Mouse (Mus musculus) thymus, postnatal 0 days (tissue): Measurements from ENCODE around the gene Slc34a3. TPM values are rescaled to one million over a fixed set of nuclear protein-coding genes. Genes with fewer than 3 reads are reported as not detected.

Experiments
- DNase-seq: peaks from one replicate; pipeline ENCODE4 v3.0.0-alpha.2; 2015; ENCODE audit warnings: low spot score
- polyA plus RNA-seq: library from polyadenylated mRNA; unstranded; fragments of >200 nt; fragmentation: Nextera tagmentation; extraction: Ambion mirVana; gene quantifications from 2 replicates; pipeline ENCODE4 v1.2.1, GENCODE M21; 2015

Slc34a3 gene
- polyA plus RNA-seq, 1 experiment from 2014 or later, result not detected

DNA sequence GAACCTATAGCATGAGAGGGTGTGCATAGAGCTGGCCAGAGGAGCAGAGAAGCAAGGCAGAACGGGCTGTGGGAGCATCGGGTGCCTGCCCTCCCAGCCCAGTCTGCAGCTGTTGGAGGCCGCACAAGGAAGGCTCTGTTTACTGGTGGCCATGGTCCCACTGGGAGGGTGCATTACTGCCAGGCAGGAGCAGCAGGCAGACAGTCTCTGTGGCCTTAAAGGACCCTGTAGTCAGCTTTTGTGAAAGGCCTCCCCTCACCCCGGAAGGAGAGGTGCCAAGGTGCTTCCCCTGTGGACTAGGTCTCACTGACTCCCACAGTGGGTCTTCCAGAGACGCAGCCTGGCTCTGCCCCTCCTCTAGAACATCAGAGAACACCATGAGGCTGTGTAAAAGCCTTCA, 7.3 kb downstream of the Slc34a3 start:
- no peak for DNase-seq

DNA sequence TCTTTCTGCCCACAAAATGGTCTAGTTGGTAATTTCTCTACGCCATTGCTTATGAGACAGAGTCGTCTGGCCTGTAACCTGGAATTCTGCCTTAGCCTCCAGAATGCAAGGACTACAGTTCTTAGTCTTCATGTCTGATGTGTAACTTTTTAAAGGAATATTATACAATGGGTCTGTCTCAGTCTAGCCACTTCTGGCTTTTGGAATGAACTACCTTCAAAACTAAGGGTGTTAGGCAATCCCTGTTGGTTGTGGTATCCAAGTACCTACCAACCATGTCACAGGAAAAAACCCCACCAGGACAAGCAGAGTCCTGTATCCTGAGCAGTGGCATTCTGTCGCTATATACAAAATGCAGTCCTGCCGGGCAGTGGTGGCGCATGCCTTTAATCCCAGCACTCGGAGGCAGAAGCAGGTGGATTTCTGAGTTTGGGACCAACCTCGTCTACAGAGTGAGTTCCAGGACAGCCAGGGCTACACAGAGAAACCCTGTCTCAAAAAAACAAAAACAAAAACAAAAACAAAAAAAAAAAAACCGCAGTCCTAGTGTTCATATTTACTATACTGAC, 8.3 kb downstream of the Slc34a3 start:
- no peak for DNase-seq

DNA sequence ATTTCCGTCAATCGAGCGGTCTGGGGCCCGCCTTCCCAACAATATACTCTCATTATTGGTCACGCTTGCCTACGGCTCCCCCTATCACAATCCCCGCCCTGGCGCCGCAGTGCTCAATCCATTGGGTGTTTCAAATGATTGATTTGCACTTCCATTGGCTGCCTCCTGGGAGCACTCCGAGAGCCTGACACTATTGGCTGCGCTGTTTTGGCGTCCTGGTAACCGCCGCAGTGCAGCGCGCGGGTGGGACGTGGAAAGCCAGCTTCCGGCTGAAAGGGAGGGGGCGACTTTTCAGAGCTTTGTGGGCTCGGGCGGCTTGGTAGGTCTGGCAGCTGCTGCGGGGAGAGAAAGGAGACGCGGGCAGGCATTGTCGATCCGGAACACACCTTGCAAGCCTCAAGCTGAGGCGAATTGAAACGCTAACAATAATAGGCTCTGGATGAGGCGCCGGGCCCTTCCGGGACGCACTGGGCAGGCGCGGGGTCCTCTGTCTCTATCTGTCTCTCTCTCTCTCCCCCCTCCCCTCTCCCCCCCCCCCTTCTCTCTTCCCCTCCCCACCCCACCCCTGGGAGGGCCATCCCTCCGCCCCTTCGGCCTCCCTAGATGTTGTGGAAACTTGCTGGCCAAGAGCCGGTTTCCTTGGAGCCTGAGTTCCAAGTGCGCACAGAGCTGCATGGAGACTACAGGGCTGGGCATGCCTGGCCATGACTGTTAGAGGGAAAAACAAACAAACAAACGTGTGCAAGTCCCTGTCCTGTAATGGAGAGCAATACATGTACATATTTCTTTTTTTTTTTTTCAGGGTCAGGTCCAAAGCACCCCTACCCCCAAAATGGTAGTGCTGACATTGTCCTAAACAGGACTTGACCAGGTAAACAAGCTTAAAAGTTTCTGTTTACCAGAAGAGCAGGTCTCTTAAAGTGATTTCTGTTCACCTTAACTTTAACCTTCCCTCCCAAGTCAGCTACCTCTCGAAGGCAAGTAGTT, 9.1 kb downstream of the Slc34a3 start:
- DNase-seq, result peak; percentile 100

DNA sequence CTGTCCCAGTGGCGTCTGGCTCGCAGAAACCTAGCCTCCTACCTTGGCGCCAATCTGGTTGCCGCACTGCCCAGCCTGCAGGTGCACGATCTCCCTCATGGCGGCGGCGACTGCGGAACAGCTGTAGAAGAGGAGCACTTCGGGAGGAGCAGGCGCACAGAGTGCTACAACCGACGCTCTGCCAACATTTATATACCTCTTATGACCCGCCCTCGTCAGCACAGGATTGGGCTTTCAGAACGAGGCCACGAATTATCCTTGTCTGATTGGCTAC, 9.7 kb downstream of the Slc34a3 start, which contains the start of gene Tubb4b:
Tubb4b (minus strand) TSS at position 211 of the 274 bp plus-strand sequence.
- DNase-seq, result no peak

DNA sequence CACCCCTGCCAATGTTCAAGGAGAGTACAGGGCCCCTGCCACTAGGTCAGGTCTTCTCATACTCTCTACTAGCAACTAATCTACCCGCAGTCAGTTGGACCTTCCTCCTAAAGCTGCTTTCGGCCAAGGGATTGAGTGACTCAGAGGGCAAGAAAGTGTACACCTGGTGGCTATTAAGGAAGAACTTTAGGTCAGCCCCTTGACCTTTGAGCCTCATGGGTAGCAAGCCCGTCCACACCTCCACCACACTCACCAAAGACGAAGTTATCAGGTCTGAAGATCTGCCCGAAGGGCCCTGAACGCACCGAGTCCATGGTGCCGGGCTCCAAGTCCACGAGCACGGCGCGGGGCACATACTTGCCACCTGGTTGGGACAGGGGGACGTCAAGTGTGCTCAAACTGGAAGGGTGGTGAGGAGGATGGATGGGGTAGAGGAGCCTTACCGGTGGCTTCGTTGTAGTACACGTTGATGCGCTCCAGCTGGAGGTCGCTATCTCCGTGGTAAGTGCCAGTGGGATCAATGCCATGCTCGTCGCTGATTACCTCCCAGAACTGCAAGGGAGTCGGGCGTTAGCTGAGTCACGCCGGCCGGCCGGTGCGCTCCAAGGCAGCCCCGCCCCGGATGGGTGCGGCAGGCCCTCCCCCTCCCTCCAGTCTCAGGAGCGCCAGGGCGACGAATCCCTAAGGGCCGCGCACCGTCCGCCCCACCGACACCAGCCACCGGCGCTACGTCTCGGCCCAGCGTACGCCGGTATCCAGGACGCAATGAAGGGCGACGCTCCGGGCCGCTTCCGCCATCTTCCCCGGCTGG, 10.3 kb downstream of the Slc34a3 start:
- DNase-seq, result peak; percentile 81

DNA sequence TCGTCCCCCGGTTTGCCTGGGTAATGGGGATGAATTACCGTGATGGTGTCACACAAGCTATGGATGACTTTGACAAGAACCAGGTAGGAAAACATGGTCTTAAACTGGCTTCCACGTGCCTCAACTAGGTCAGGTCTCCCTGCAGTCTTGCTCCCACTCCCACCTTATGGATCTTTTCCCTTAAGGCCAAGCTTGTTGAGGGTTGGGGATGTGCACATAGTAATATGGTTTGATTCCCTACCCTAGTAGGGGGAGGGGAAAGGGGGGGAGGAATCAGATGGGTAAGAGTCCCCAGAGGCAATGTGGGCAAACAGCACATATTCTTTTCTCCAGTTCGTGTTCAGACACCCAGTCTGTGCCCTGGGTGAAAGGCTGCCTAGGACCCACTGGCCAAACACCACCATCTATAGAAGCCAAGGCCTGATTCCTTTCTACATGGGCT, 12.8 kb downstream of the Slc34a3 start:
- no peak for DNase-seq

DNA sequence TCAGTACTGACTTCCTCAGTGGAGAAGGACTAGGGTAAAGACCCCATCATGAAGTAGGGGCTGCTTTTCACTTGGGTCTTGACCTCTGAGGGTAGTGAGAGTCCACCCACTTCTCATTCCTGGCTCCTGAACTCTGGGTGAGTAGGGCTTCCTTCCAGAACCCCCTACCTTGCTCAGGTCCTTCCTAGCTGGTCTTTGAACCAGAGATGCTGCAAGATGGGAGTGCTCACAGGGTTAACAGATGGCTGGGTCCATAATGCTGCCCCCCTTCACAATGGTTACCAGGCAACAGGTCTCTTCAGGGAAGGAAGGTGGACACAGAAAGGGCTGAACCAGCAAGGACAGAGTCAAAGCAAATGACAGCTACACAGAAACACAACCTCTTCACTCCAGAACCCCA, 15.7 kb downstream of the Slc34a3 start, which contains the start of gene Fam166a:
Fam166a (plus strand) TSS at position 301 of the 400 bp plus-strand sequence.
- DNase-seq, result no peak

DNA sequence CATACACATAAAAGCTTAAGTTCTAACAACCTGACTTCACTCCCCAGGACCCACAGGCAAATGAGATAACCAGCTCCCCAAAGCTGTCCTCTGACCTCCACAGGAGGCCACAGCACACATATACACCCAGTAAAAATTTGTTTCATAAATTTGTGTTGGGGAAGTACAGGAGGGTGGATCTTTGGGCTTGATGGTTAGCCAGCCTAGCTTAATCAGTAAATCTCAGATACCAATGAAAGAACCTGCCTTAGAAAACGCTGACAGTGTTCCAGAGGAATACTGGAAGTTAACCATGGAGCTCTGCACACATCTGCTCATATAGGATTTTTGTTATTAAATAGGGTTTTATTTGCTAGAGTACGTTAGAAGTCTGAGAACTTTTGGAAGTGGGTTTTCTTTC, 16.5 kb downstream of the Slc34a3 start:
- no peak for DNase-seq

DNA sequence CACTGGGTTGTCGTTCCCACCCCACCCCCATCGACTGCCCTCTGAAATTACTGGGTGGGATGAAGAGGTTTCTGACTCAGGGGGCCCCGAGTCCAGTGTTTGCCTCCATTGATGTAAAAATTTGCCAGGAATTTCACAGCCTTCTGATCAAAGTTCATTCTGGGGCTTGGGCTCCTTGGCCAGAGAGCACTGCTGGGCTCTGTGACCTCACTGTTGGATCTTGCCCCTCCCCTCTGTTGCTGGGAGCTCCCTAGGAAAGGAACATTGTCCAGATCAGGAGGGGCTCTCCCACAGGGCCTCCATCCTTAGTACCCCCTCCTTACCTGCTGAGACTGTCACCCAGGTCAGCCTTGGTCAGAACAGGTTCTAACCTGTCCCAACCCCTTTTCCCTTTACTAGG, 19.7 kb downstream of the Slc34a3 start, which contains the start of gene Stpg3:
Stpg3 (minus strand) TSS at position 194 of the 400 bp plus-strand sequence.
- DNase-seq, result no peak

DNA sequence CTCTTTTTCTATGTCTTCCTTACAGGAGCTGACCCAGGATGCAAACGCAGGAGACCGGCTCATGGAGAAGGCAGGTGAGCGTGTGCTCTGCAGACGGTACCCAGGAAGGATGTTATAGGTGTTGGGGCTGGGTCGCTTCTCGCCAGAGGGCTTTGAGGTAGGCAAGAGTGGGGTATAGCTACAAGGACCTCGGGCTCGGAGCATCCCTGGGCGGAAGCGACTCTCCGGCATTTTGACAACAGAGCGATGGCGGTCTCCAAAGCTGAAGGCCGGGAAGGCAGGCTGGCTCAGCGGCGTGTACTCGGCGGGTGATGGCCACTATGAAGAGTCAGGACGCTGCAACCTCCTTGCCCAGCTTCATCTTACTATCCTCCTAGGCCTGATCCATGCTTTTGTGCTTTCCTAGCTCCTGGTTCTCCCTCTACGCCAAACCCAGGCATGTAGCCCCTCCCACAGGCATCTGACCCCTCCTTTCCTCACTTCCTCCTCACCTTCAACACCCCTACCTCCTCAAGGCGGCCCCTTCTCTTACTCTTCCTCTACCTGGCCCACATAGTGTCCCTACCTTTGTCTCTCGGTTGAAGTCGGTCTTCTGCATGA, 20.8 kb downstream of the Slc34a3 start:
- no peak for DNase-seq

DNA sequence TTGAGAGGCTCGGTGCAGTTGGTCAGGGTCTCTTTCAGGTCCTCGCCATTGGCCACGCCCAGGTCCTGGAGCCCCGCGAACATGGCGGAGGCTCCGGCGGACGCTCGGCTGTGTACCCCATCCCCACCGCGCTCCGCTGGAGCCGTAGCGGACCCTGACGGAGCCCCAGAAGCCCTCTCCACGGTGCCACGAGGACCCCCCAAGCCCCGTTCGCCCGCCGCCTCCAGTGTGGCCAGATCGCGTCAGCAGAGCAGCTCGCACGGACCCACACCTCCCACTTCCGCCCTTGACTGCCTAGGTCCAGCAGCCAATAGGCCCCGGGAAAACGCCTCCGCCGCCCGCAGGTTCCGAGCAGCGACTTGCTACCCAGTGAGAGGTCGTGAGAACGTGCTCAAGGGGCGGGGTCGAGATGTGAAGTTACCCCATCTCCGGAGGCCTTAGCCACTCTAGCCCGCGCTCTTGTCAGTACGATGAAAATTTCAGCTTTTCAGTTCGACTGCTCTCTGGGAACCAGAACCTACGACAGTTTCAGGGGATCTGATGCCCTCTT, 23.0 kb downstream of the Slc34a3 start, which contains the start of gene Nelfb:
Nelfb (minus strand) TSS at position 369 of the 550 bp plus-strand sequence.
- DNase-seq, result peak; percentile 88

DNA sequence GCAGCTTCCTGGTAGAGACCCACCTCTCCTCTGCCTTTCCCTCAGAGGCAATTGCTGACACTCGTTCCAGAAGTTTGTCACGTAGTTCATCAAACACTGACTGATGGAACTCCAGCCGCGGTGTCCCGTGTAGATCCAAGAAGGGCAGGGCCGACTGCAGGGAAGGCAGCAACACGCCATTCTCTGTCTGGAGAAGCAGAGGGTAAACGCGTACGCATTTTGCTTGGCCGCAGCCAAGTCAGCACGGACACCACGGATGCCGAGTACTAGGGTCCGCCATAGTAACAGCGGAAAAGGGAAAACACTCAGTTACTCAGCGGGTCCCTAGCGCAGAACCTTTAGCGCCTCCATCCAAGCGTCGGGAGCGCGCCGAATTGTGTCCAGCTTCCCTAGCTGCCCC, 23.5 kb downstream of the Slc34a3 start:
- DNase-seq, result no peak

DNA sequence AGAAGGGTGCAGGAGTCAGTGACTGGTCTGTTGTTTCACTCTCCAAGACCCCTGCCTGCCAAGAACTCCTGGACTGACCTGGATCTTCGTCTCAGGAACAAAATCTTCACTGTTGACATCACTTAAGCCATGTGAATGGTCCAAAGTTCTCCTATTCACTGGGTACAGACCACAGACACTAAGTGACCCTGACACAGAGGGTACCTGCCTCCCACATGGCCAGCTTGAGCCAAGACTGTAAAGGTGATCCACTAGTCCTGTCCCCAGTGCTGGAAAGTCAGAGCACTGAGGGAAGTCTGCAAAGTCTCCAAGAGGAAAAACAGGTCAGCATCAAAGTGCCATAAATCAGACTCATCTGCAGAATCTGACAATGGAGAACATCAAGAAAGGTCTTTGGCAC, 26.6 kb downstream of the Slc34a3 start:
- no peak for DNase-seq

DNA sequence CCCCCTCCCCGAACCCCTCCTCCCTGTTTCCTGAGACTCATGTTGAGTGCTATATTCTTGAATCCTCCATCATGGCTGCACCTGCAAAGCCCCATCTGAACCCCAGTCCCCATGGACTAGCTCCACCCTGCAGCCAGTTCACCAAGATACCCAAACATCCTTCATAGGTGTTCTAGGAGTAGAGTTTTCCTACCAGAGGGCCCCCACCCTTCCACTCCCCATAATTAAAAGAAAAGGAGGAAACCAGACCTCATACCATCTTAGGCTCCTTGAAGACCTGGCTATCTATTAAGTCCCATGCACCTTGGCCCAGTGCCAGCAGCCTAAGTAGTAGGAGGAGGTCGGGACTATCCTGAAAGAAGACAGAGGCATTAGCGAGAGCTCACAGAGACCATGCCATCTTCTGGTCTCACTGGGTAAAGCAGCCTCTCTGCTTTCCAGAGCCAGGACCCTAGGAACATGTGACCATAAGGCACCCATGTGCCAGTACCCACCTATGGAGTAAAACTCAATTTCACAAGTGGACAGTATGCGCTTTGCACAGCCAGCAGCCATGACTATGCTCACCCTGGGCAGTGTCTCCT, 30.4 kb downstream of the Slc34a3 start:
- DNase-seq, result no peak

DNA sequence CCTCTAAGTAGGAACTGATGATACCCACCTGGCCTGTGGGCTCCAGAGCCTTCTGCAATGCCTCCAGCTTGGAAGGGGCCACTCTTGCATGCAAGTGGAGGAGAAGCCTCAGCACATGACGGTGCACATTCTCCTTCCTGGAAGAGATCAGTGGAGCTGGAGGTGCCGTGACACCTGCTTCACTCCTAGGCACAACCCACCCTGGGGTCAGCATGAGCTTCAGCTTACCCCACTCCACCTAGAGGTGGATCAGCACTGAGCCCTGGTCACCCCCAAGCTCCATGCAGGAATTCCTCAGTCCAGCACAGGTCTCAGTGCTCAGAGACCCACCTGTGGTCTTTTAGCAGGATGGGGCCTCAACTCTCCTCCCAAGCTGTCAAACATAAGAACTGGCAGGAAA, 33.5 kb downstream of the Slc34a3 start:
- DNase-seq, result no peak

DNA sequence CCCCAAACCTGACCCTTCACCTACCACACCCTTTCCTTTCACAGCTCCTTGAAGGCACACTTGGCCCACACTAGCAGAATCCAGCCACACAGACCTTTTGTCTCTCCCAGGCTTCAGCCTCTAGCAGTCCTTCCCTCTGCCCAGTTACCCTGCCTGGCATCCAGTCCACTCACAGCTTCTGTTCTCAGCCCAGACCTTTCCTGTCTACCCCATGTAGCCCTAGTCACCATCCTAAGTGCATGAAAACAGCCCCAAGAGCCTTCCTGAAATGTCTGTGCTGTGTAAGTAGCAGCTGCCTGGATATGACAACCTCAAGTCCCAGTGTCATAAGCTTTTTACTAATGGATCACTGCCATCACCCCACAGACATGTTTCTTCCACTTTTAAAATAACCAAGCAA, 36.2 kb downstream of the Slc34a3 start:
- DNase-seq, result no peak

DNA sequence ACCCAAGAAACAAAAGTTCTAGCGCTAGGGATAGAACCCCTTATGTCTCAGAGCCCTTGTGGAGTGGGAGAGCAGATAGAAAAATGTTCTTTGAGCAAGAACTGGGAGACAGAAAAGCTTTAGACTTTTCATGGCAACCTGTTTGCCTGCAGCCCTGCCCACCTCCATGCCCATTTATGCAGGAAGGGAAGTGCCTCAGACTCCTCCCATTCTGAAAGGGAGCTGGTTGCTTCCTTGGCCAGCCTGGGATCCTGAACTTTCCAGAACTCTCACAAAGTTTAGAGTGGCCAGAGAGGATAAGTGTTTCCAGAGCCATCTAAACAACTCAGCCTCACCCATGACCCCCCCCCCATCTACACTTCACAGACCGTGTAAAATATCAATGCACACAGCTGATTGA, 37.0 kb downstream of the Slc34a3 start:
- DNase-seq, result no peak

DNA sequence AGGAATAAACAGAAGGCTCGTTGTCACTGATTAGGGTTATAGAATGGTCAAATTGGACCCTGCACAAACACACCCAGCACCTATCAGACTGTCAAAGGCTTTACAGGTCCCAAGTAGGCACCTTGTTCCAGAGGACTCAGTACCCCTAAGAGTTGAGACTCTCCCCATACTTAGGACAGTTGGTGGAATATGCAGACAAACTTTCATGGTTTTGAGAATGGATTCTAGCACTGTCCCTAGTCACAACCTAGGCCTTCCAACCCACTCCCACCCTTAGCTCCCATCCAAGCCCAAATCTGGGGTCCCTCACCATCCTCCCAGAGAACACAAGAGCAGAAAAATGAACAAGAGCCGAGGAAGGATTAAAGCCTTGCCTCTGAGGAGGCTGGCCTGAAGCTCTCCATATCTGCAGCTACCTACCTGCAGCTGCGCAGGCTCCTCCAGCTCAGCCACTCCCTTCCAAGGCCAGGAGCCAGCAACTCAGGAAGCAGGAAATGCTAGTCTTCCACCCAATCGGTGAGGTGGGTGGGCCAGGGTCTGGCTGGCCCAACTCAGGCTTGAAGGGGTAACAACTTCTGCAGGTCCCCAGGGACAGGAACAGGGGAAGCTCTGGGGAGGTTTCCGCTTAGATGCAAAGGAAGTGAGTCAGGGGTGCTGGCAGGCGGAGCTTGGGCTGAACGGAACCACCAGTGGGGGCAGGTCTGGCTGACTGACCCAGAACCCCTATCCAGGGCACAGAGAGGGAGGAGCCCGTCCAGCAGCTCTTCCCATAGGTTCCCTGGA, 37.8 kb downstream of the Slc34a3 start, which contains the start of gene Tor4a:
Tor4a (minus strand) TSS at position 715 of the 783 bp plus-strand sequence.
- DNase-seq, result peak; percentile 89
